Mouse (Mus musculus) spleen, adult 18-20 months (tissue): ENCODE data around the gene Zmynd8.

Experiments
- DNase-seq, 2 experiments: peaks; one replicate each; pipeline ENCODE4 v3.0.0; 2022; ENCODE audit warnings: mixed read lengths in 2 of 2

Zmynd8 gene

DNA sequence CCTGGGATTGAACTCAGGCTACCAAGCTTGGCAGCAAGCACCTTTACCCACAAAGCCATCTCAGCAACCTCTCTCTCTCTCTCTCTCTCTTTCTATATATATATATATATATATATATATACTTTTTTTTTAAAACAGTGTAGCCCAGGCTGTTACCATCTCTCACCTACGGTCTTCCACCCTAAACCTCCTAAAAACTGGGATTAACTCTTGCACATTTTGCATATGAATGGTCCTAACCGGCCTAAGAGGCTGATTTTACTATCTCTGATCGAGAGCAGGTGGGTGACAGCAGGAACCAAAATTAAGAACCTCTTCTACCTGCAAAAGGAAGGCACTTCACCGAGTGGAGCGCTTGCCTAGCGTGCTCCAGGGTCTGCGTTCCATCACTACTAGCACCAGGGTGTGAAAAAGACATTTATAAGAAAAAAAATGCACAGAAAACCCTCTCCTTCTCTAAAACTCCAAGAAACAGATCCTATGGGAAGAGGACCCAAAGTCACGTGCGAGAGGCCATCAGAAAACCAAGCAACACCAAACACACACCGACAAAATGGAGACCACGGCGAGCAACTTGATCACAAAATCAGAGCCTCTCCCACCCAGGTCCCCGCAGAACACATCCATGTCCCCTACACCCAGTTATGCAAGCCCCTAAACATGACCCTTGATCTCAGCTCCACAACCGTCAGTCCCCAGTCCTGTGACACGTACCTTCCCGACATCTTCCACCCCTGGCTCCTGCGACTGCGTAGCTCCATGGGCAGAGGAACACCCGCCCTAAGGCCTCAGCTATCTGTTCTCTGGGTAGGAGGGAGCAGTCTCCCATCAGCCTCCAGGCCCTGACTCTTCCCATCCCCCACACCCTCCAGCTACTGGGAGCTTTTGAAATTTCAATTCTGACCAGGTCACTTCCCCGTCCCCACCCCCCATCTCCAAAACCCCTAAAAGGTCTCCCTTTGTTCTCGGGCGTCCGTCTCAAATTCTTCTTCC, at the start of gene Zmynd8:
TSS of gene Zmynd8 (minus strand) at position 815 of the 993 bp plus-strand sequence.
- no peak for DNase-seq

DNA sequence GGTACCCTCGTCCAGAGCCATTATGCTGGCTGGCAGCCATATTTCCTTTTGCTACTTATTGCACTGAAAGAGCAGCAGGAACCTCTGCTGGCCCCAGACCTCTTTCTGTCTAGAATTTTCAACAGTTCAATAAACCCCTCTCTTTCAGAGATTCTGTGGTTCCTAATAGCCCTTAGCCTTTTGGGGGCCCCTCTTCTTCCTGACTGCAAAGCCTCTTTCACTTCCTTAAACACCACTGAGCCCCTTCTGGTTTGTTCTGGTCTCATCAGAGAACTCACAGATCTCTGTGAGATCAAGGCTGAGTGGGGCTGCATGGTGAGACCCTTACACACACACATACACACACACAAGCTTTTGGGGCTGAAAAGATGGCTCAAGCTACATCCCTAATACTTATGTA, 49.2 kb upstream of the Zmynd8 start:
- no peak for DNase-seq

DNA sequence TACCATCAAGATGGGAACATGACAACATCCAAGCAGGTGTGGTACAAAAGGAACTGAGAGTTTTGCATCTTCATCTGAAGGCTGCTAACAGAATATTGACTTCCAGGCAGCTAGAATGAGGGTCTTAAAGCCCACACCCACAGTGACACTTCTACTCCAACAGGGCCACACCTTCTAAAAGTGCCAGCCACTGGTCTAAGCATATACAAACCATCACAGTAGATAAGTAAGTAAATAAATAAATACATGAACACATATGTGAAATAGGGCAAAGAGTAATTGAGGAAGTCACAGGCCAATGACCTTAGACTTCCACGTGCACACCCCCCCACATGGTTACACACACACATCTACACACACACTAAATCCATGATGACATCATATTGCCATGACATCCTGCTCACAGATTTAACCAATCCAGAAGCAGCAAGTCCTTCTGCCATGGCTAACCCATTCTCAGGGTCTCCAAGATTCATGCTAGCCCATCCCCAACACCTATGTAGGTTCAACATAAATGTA, 47.3 kb upstream of the Zmynd8 start:
- DNase-seq: no peak

DNA sequence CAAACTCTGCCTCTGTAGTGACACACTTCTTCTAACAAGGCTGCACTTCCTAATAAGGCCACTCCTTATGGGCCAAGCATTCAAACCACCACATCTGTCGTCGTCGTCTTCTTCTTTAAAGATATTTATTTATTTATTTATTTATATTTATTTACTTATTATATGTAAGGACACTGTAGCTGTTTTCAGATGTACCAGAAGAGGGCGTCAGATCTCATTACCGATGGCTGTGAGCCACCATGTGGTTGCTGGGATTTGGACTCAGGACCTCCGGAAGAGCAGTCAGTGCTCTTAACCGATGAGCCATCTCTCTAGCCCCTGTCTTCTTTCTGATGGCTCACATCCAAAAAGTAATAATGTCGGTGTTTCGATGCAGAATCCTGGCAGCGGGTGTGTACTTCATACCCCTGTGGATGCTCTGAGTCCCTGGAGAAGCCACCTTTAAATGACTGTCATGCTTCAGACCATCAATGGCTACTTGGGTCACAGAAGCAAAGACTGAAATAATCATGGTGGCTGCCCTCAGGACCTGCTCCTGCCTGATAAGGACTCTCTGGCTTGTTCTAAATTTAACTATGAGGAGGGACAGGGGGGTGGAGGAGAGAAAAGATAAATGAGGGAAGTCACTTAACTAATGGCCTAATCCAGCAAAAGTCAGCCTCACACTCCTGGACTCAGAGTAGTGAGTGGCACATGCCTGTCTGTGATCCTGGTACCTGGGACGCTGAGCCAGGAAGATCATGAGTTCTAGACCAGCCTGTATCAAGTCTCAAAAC, 45.9 kb upstream of the Zmynd8 start:
- no peak for DNase-seq

DNA sequence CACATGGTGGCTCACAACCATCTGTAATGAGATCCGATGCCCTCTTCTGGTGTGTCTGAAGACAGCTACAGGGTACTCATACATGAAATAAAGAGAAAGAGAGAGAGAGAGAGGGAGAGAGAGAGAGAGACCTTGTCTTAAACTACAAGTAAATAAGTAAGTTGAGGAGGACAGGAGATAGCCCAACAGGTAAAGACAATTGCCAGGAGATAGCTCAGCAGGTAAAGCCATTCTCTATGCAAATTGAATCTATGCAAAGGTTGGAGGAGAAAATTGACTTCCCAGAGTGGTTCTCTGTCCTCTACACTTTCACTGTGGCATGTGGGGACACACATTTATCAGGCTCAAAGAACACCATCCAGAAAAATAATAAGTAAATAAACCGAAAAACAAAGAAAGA, 44.3 kb upstream of the Zmynd8 start:
- DNase-seq: no peak

DNA sequence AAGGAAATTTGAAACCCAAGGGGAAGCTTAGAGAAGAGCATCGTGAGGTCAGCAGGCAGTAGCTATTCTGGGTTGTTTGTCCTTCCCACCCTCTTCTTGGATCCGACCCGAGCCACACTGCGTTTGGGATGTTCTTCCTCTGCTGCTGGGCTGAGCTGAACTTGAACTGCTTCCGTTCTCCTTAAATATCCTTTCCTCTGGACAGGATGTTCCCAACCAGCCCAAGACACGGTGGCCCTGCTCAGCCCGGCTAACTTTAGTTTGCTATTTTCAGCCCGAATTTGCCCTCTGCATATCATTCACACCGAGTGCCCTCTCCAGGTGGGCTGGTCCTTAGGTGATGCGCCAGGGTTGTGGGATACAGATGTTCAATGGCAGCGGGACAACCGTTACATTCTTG, 37.3 kb upstream of the Zmynd8 start:
- DNase-seq: no peak

DNA sequence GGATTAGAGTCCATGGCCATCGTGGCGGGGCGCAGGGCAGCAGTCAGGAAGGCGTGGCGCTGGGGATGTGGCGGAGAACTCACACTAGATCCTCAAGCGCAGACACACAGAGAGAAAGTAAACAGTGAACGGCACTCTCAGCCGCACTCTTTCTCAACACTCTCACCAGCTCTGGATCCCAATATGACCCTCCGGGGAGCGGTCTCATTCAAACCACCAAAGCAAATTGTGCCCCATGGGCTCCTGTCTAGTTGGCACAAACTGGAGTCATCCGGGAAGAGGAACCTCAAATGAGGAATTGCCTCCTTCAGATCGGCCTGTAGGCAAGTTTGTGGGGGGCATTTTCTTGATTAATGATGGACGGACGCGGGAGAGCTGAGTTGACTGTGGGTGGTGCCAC, 28.9 kb upstream of the Zmynd8 start:
- no peak for DNase-seq

DNA sequence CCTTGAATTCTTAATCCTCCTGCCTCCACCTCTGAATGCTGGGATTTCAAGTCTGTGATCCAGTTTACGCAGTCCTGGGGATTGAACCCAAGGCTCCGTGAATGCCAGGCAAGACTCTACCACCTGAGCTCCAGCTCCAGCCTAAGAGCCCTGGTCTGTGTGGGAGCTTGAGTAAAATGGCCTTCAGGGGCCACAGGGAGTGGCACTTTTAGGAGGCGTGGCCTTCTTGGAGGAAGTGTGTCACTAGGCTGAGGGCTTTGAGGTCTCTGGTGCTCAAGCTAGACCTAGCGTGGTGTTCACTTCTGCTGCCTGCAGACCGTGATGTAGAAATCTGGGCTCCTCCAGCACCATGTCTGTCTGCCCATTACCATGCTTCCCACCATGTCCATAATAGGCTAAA, 27.4 kb upstream of the Zmynd8 start:
- DNase-seq: no peak

DNA sequence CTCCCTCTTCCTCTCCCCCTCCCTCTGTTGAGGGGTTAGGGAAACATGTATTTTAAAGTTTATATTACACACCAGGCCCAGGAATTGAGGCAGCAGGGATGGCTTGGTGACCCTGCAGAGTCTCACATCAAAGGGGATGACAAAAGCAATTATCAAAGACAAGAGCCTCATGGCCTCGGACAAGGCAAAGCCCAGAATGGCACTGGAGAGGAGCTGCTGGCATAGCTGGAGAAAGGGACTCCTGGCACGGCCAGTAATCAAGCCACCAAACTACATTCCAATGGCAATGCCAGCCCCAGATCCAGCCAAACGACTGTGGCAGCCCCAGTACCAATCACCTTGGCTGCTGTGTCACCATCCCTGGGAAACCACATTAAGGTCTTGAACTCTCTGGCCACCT, 26.3 kb upstream of the Zmynd8 start:
- DNase-seq: no peak

DNA sequence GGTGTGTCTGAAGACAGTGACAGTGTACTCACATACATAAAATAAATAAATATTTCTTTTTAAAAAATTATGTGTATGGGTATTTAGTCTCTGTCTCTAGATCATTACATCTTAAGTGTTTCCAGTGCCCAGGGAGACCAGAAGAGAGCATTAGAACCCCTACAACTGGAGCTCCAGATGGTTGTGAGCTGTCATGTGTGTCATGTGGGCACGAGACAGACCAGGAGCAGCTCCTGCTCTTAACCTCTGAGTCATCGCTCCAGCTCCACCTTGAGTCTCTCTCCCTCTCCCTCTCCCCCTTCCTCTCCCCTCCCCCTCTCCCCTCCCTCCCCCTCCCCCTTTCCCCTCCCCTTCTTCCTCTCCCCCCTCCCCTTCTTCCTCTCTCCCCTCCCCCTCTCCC, 25.9 kb upstream of the Zmynd8 start:
- DNase-seq: no peak

DNA sequence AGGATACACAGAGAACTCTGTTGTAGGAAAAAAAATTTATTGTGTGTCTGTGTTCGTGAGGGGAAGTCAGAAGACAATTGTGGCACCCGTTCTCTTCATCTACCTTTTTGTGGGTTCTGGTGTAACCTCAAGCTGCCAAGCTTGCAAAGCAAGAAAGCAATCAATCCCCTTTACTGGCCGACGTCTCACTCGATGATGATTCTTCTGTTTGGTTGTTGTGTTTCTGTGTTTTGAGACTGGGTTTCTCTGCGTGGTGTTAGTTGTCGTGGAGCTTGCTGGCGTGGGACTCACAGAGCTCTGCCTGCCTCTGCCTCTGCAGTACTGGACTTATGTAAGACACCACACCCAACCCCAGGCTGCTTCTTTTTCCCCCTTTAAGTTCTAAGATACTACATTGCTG, 24.9 kb upstream of the Zmynd8 start:
- peak in 1 of 2 experiments; percentile 12 for DNase-seq

DNA sequence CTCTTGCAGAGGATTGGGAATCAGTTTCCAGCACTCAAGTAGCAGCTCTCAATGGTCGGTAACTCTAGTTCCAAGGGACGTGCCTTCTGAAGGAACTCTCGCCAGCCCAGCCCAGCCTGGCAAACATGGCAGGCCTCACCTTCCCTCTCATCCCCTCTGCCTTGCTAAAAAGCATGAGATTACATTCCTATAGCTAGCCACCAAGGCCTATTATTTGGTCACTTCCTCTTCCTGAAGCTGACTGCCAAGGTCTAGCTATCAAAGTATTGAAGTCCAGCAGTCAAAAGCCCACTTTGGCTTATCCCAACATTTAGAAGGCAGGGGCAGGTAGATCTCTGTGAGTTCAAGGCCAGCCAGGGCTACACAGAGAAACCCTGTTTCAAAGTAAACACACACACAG, 24.2 kb upstream of the Zmynd8 start:
- DNase-seq: peak in 1 of 2 experiments; percentile 21

DNA sequence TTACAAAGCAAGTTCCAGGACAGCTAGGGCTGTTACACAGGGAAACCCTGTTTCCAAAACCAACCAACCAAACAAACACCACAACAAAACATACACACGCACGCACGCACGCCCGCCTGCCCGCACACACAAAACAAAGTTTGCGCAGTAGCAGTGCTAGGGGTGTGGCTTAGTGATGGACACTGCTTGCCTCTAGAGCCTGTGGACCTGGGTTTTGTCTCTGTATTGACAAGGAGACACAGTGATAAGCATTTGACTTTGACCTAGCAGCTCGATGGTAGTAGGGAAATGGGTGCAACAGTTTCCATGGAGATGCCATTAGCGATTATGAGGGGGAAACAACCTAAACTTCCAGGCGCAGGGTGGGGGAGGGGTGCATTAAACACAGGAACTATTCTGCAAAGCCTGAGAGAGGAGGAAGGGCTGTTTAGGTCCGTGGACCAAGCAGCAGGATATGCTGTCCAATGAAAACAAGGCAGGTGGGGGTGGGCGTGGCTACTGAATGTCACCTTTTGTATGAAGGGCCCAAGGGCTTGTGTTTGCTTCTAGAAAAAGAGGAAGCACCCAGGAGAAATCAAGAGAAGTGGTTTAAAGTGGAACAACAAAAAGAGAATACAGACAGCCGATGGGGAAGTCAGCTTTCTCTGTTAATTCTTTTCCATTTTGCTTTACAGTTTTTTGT, 23.4 kb upstream of the Zmynd8 start:
- peak; percentile 77 for DNase-seq

DNA sequence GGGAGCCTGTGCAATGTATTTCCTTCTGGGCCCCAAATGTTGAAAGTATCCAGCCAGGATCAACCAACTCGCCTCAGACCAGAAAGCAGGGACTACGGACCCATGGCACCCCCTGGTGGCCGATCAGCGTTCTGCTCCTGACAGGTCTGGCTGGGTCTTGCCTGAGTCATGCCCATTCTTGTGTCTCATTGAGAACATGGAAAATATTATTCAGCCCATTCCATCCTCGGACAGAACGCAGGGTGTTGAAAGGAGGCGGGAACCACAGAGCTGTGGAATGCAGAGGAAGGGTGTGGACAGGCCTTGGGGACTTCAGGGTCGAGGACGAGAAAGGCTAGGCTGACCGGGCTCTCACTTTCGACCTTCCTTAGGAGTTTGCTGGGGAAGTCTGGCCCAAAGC, 15.5 kb upstream of the Zmynd8 start:
- DNase-seq: peak; percentile 63 to 86

DNA sequence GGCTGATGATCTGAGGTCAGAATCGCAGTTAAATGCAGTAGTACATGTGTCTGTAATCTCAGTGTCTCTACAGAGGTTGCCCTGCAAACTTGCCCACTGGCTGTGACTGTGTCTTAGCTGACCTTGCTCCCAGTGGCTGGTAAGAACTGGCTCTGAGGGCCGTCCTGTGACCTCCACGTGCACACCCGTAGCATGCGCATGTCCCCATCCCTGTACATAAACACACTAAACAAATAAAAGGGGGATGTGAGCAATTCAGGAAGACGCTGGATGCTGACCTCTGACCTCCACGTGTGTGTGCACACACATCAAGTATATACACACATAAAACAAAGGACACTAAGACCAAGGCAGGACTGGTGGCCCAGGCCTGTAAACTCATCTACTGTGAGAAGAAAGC, 14.3 kb upstream of the Zmynd8 start:
- no peak for DNase-seq

DNA sequence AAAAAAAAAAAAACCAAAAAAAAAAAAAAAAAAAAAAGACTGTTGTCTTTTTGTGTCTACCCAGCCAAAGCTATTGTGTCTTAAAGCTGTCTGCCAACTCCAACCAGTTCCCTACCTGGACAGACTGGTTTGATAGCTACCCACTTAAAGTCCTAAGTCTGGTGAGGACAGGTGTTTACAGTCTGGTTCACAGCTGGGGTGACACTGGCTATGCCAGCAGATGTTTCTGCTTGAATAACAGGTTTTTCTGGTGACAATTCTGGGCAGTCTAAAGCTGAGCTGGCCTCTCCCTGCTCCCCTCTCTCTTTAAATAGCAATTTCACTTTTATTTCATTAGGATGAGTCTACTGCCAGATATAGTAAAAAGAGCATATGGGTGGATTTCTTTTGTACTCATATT, 10.9 kb upstream of the Zmynd8 start:
- no peak for DNase-seq

DNA sequence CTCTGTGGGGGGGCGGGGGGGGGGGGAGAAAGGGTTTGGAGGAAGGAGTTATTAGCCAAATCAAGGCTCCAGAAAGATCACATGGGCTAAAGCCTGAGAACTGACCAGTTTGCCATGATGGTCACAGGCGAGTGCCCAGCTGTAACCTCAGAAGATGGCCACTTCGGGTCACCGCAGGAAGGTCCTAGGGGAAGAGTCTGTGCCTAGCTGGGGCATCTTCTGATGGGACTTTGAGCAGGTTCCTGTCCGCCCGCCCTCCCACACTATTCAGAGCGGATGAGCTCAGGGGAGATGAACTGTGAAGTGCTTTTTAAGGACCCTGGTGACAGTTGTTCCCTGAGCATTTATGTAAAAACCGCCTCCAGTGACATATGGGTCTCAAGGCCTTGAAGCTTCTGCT, 8.4 kb upstream of the Zmynd8 start:
- no peak for DNase-seq

DNA sequence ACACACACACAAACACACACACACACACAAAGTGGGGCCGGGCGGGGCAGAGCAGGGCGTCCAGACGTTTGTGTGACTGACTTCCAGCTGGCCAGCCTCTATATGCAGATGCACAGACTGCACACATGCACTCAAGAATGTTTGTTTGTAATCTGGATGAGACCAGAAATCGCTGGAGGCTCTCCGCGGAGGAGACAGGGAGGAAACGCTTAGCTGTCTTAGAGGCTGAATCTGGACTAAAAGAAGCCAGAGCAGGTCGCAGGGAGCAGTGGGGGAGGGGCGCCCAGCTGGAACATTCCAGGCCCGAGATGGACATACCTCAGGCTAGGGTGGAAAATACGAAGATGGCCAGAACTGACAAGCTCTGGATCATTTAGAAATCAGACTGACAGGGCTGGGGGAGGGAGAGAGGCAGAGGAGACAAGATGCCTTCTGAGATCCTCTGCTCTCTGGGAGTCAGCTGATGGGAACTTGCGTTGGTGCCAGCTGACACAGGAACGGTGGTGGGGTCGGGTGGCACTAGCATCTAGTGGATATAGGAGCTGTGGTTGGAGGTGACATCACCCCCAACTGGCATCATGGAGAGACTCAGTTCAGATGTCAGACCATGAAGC, 7.6 kb upstream of the Zmynd8 start:
- DNase-seq: no peak

DNA sequence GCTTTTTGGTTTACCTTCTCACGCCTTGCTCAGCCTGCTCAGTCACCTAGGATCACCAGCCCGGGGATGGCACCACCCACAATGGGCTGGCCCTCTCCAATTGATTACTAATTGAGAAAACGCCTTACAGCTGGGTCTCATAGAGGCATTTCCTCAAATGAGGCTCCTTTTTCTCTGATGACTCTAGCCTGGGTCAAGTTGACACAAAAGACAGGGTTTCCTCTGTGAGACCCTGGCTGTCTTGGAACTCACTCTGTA, 2.2 kb upstream of the Zmynd8 start:
- no peak for DNase-seq

DNA sequence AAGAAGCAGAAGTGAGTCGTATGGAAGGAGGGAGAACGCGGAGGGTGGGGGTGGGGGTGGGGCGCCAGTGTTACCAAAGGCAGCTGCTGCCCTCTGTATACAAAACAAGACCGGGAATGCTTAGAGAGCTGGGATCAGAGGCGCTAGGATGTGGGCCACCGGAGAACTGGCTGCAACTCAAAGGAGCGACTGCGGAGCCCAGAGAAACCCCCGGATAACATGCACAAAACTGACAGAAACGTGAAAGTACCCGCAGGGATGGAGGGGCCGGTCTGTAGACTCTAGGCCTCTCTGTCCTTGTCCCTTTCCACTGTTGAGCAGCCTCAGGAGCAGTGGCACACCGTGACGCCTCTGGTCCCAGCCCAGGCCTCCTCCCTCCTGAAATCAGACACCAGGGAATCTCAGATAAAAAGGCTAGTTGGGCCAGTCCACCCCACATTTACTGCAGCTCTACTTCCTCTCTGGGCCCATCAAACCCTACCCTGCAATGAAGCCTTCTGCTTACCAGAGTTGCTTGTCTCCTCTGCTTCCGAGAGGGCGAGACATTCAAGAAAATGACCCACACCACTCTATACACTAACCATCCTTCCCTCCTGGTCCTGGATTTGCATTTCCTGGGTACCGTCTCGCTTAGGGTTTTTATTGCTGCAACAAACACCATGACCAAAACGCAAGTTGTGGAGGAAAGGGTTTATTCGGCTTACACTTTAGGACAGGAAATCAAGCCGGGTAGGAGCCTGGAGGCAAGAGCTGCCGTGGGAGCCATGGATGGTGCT, 1.7 kb upstream of the Zmynd8 start:
- DNase-seq: no peak

DNA sequence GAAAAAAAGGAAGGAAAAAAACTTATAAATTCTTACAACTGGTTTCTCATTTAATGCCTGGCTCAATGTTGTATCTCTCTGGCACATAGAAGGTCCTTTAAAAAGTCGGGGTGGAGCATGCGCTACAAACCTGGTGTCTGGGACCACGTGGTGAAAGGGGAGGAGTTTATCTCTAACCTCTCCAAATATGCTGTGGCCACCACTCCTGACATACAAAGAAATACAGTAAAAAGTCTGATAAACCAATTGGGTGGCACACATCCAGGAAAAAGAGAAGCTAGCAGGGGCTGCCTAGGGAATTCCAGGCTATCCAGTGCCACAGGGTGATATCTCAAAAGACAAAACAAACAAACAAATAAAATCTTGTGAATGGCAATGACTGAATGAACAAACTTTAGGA, 1.1 kb upstream of the Zmynd8 start:
- no peak for DNase-seq

DNA sequence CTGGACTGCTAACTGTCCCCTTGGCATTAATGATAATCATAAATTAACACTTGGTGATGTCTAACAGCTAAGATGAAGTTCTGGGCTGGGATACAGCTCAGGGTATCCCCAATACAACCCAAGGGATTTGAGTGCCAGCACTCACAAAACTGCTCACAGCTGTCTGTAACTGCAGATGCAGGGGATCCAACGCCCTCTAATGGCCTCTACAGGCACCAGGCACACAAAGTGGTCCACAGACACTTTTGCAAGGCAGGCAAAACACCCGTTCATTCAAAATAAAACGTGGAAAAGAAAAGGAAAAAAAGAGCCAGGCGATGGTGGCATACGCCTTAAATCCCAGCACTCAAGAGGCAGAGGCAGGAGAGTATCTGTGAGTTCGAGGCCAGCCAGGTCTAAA, 658 bp upstream of the Zmynd8 start:
- DNase-seq: no peak
